Mouse (Mus musculus): ENCODE results near the gene Cadps2. TPM values are rescaled to one million over a fixed set of nuclear protein-coding genes. Genes with fewer than 3 reads are reported as not detected.

Gene Cadps2
- total RNA-seq, 2 experiments from 2014 or later = 79.1 to 85.6 TPM

- DNase-seq (ENCODE audit: low spot score in 2 of 2) = no peak
Measured at GRCm38 (mm10) chr6:23254644-23255043, 584.6 kb downstream of the Cadps2 start.

GRCm38 (mm10) chr6:23253353-23254311, 585.6 kb downstream of the Cadps2 start:
- DNase-seq (ENCODE audit: low spot score in 2 of 2) = no peak

GRCm38 (mm10) chr6:23252196-23253135, 586.8 kb downstream of the Cadps2 start:
- DNase-seq (ENCODE audit: low spot score in 2 of 2) = no peak

GRCm38 (mm10) chr6:23251431-23251830, 587.8 kb downstream of the Cadps2 start:
- DNase-seq (ENCODE audit: low spot score in 2 of 2) = no peak

- DNase-seq (ENCODE audit: low spot score in 2 of 2) = no peak
Measured at GRCm38 (mm10) chr6:23250288-23250955, 588.8 kb downstream of the Cadps2 start.

- DNase-seq (ENCODE audit: low spot score in 2 of 2) = no peak
Measured at GRCm38 (mm10) chr6:23249616-23250287, 589.5 kb downstream of the Cadps2 start.

- no peak for DNase-seq (ENCODE audit: low spot score in 2 of 2)
Measured at GRCm38 (mm10) chr6:23249053-23249401, 590.2 kb downstream of the Cadps2 start.

GRCm38 (mm10) chr6:23248313-23249052, 590.7 kb downstream of the Cadps2 start, which contains the start of gene Fezf1:
Gene Fezf1 (minus strand): TSS chr6:23248362.
- no peak for DNase-seq (ENCODE audit: low spot score in 2 of 2)

GRCm38 (mm10) chr6:23247512-23248312, 591.5 kb downstream of the Cadps2 start:
- no peak for DNase-seq (ENCODE audit: low spot score in 2 of 2)

- no peak for DNase-seq (ENCODE audit: low spot score in 2 of 2)
Measured at GRCm38 (mm10) chr6:23246790-23247511, 592.3 kb downstream of the Cadps2 start.

- DNase-seq (ENCODE audit: low spot score in 2 of 2) = no peak
Measured at GRCm38 (mm10) chr6:23246061-23246789, 593.0 kb downstream of the Cadps2 start.

GRCm38 (mm10) chr6:23245545-23246011, 593.6 kb downstream of the Cadps2 start:
- DNase-seq (ENCODE audit: low spot score in 2 of 2) = no peak

- DNase-seq (ENCODE audit: low spot score in 2 of 2) = no peak
Measured at GRCm38 (mm10) chr6:23245121-23245520, 594.1 kb downstream of the Cadps2 start.

GRCm38 (mm10) chr6:23243821-23244760, 595.1 kb downstream of the Cadps2 start:
- no peak for DNase-seq (ENCODE audit: low spot score in 2 of 2)
